Mouse (Mus musculus) MEL (cell line): ENCODE results near the gene Phf21a. TPM values are rescaled to one million over a fixed set of nuclear protein-coding genes. Genes with fewer than 3 reads are reported as not detected.
A peak's percentile ranks its signal among the peaks of the same experiment; 100 is the strongest.

Experiments
- DNase-seq: peaks from one replicate; pipeline ENCODE4 v3.0.0; 2011; ENCODE audit warnings: low read depth, low spot score
- H3K27ac ChIP-seq: 2 replicates; pipeline ENCODE4 v1.5.1; 2012; ENCODE audit warnings: low read depth, mild to moderate bottlenecking, control low read depth, low read length, moderate library complexity; ENCODE audit not compliant: control insufficient read depth
- H3K27me3 ChIP-seq, 2 experiments: fragments of 150-350 bp in 1 of 2; sonication (generic) in 1 of 2; 2 replicates each; pipeline ENCODE4 v1.6.1; 2012; ENCODE audit warnings: low read length in 2 of 2, mild to moderate bottlenecking in 2 of 2, improper control_type of control experiment in 1 of 2, moderate library complexity in 1 of 2; ENCODE audit not compliant: insufficient read depth in 2 of 2, control insufficient read depth in 1 of 2
- H3K36me3 ChIP-seq, 2 experiments: 2 replicates each; pipeline ENCODE4 v1.6.1; 2012 to 2014; ENCODE audit warnings: low read length in 2 of 2, improper control_type of control experiment in 1 of 2, inconsistent platforms in 1 of 2, mild to moderate bottlenecking in 1 of 2; ENCODE audit not compliant: insufficient read depth in 2 of 2, control insufficient read depth in 1 of 2
- H3K4me1 ChIP-seq, 2 experiments: fragments of 150-350 bp in 1 of 2; sonication (generic) in 1 of 2; 2 replicates each; pipeline ENCODE4 v1.6.1; 2012; ENCODE audit warnings: low read length in 2 of 2, improper control_type of control experiment in 1 of 2, mild to moderate bottlenecking in 1 of 2; ENCODE audit not compliant: insufficient read depth in 2 of 2, control insufficient read depth in 1 of 2
- H3K4me3 ChIP-seq, 2 experiments: fragments of 150-350 bp in 1 of 2; sonication (generic) in 1 of 2; 2 replicates each; pipeline ENCODE4 v1.5.1; 2012; ENCODE audit warnings: low read depth in 2 of 2, low read length in 2 of 2, mild to moderate bottlenecking in 2 of 2, moderate library complexity in 2 of 2, control low read depth in 1 of 2, improper control_type of control experiment in 1 of 2; ENCODE audit not compliant: control insufficient read depth in 1 of 2, insufficient read depth in 1 of 2
- H3K79me2 ChIP-seq: 2 replicates; pipeline ENCODE4 v1.6.1; 2012; ENCODE audit warnings: mild to moderate bottlenecking, low read length, moderate library complexity; ENCODE audit not compliant: control insufficient read depth, poor library complexity, insufficient read depth
- H3K9ac ChIP-seq: 2 replicates; pipeline ENCODE4 v1.6.1; 2012; ENCODE audit warnings: low read depth, mild to moderate bottlenecking, control low read depth, low read length, moderate library complexity; ENCODE audit not compliant: control insufficient read depth, poor library complexity, severe bottlenecking
- H3K9me3 ChIP-seq: fragments of 150-350 bp; sonication (generic); replicated peaks from 2 replicates; pipeline ENCODE4 v1.6.1; 2012; ENCODE audit warnings: mild to moderate bottlenecking, low read length, improper control_type of control experiment, moderate library complexity; ENCODE audit not compliant: insufficient read depth
- CHD1 ChIP-seq: IDR thresholded peaks from 2 replicates; pipeline ENCODE4 v1.6.1; 2012; ENCODE audit warnings: low read depth, mild to moderate bottlenecking, inconsistent platforms, low read length, improper control_type of control experiment
- CHD2 ChIP-seq: IDR thresholded peaks from 2 replicates; pipeline ENCODE4 v1.6.1; 2011; ENCODE audit warnings: low read length, improper control_type of control experiment
- CTCF ChIP-seq, 3 experiments: IDR thresholded peaks in 2 of 3; conservative IDR thresholded peaks in 1 of 3; 2 replicates each; pipeline ENCODE4 v1.5.1; 2011 to 2012; ENCODE audit warnings: low read length in 3 of 3, low read depth in 2 of 3, mild to moderate bottlenecking in 2 of 3, improper control_type of control experiment in 1 of 3, inconsistent platforms in 1 of 3, mixed read lengths in 1 of 3, moderate library complexity in 1 of 3; ENCODE audit not compliant: control insufficient read depth in 1 of 3, insufficient read depth in 1 of 3, poor library complexity in 1 of 3, severe bottlenecking in 1 of 3
- ELF1 ChIP-seq: IDR thresholded peaks from 2 replicates; pipeline ENCODE4 v1.6.1; 2014; ENCODE audit warnings: low read depth, mild to moderate bottlenecking, inconsistent platforms, low read length, improper control_type of control experiment, moderate library complexity
- EP300 ChIP-seq, 2 experiments: IDR thresholded peaks; 2 replicates each; pipeline ENCODE4 v1.6.1; 2011; ENCODE audit warnings: improper control_type of control experiment in 2 of 2, low read length in 2 of 2, low read depth in 1 of 2, mild to moderate bottlenecking in 1 of 2
- ETS1 ChIP-seq: IDR thresholded peaks from 2 replicates; pipeline ENCODE4 v1.6.1; 2012; ENCODE audit warnings: low read depth, mild to moderate bottlenecking, inconsistent platforms, low read length, improper control_type of control experiment, moderate library complexity
- GABPA ChIP-seq: IDR thresholded peaks from 2 replicates; pipeline ENCODE4 v1.6.1; 2012; ENCODE audit warnings: low read depth, mild to moderate bottlenecking, inconsistent platforms, low read length, improper control_type of control experiment, moderate library complexity
- HCFC1 ChIP-seq: IDR thresholded peaks from 2 replicates; pipeline ENCODE4 v1.6.1; 2012; ENCODE audit warnings: low read depth, mild to moderate bottlenecking, inconsistent platforms, low read length, improper control_type of control experiment, moderate library complexity
- KAT2A ChIP-seq: conservative IDR thresholded peaks from 2 replicates; pipeline ENCODE4 v1.6.1; 2012; ENCODE audit warnings: low read depth, low read length, improper control_type of control experiment, inconsistent platforms
- MAX ChIP-seq: IDR thresholded peaks from 2 replicates; pipeline ENCODE4 v1.6.1; 2011; ENCODE audit warnings: low read length, improper control_type of control experiment
- MXI1 ChIP-seq: IDR thresholded peaks from 2 replicates; pipeline ENCODE4 v1.6.1; 2011; ENCODE audit warnings: mild to moderate bottlenecking, low read depth, low read length, improper control_type of control experiment
- MYB ChIP-seq: IDR thresholded peaks from 2 replicates; pipeline ENCODE4 v1.6.1; 2011; ENCODE audit warnings: mild to moderate bottlenecking, low read depth, low read length, improper control_type of control experiment
- MYC ChIP-seq: IDR thresholded peaks from 2 replicates; pipeline ENCODE4 v1.6.1; 2011; ENCODE audit warnings: low read depth, mild to moderate bottlenecking, low read length, improper control_type of control experiment, moderate library complexity
- NRF1 ChIP-seq: IDR thresholded peaks from 2 replicates; pipeline ENCODE4 v1.6.1; 2014; ENCODE audit warnings: low read depth, mild to moderate bottlenecking, inconsistent platforms, low read length, improper control_type of control experiment, moderate library complexity; ENCODE audit not compliant: poor library complexity, insufficient read depth, severe bottlenecking
- POLR2A ChIP-seq, 2 experiments: IDR thresholded peaks; 2 replicates each; pipeline ENCODE4 v1.6.1; 2011 to 2012; ENCODE audit warnings: low read length in 2 of 2, mild to moderate bottlenecking in 2 of 2, control low read depth in 1 of 2, improper control_type of control experiment in 1 of 2, low read depth in 1 of 2, moderate library complexity in 1 of 2; ENCODE audit not compliant: control insufficient read depth in 1 of 2, insufficient read depth in 1 of 2, poor library complexity in 1 of 2
- POLR2AphosphoS5 ChIP-seq: IDR thresholded peaks from 2 replicates; pipeline ENCODE4 v1.6.1; 2012; ENCODE audit warnings: low read depth, borderline replicate concordance, mild to moderate bottlenecking, inconsistent platforms, low read length, moderate library complexity, mixed read lengths
- RAD21 ChIP-seq: IDR thresholded peaks from 2 replicates; pipeline ENCODE4 v1.6.1; 2011; ENCODE audit warnings: mild to moderate bottlenecking, low read depth, low read length, improper control_type of control experiment
- RCOR1 ChIP-seq: IDR thresholded peaks from 2 replicates; pipeline ENCODE4 v1.6.1; 2012; ENCODE audit warnings: low read depth, mild to moderate bottlenecking, inconsistent platforms, low read length, improper control_type of control experiment
- SIN3A ChIP-seq: IDR thresholded peaks from 2 replicates; pipeline ENCODE4 v1.6.1; 2012; ENCODE audit warnings: low read length, improper control_type of control experiment, inconsistent platforms
- TBP ChIP-seq: IDR thresholded peaks from 2 replicates; pipeline ENCODE4 v1.8.0; 2011; ENCODE audit warnings: low read depth, low read length, improper control_type of control experiment
- TCF12 ChIP-seq: IDR thresholded peaks from 2 replicates; pipeline ENCODE4 v1.6.1; 2014; ENCODE audit warnings: low read depth, mild to moderate bottlenecking, inconsistent platforms, low read length, improper control_type of control experiment, moderate library complexity
- USF2 ChIP-seq, 2 experiments: IDR thresholded peaks; 2 replicates each; pipeline ENCODE4 v1.6.1; 2011 to 2012; ENCODE audit warnings: improper control_type of control experiment in 2 of 2, low read length in 2 of 2, borderline replicate concordance in 1 of 2, inconsistent platforms in 1 of 2, low read depth in 1 of 2, mild to moderate bottlenecking in 1 of 2; ENCODE audit not compliant: insufficient read depth in 1 of 2
- ZNF384 ChIP-seq: IDR thresholded peaks from 2 replicates; pipeline ENCODE4 v1.6.1; 2012; ENCODE audit warnings: low read depth, mild to moderate bottlenecking, inconsistent platforms, low read length, improper control_type of control experiment
- polyA plus RNA-seq, 2 experiments: library from polyadenylated mRNA; stranded (reverse) in 1 of 2; unstranded in 1 of 2; fragments of >175 nt in 1 of 2; fragments of >200 nt in 1 of 2; gene quantifications; 2 replicates each; pipeline versions ENCODE4 v1.2.1 to v1.2.4; 2012; ENCODE audit warnings: low replicate concordance in 2 of 2, low read depth in 1 of 2; ENCODE audit not compliant: insufficient read length in 2 of 2, insufficient read depth in 1 of 2, missing spikeins in 1 of 2
- total RNA-seq: library from RNA; depleted of rRNA; stranded (reverse); fragments of 300-350 nt; gene quantifications from 2 replicates; pipeline ENCODE4 v1.2.3, GENCODE M21; 2012

The Phf21a gene
- total and polyA plus RNA-seq, 3 experiments: 4.7 to 245 (median 15.6) TPM

GRCm38 (mm10) chr2:92184077-92184921 lies 91.4 kb downstream of the Phf21a start (continued):
- TF ChIP-seq SIN3A (no peak; the same call in 1 of the 2 replicates), ELF1 (no peak), GABPA (no peak), MXI1 (no peak), CTCF (IDR thresholded peaks at IDR 0.05 in 2 of 3, conservative IDR thresholded peaks at IDR 0.05 in 1 of 3; ENCODE audit: control insufficient read depth in 1 of 3, insufficient read depth in 1 of 3, low read depth in 2 of 3, low read length in 3 of 3, poor library complexity in 1 of 3, severe bottlenecking in 1 of 3) (no peak)

DNA sequence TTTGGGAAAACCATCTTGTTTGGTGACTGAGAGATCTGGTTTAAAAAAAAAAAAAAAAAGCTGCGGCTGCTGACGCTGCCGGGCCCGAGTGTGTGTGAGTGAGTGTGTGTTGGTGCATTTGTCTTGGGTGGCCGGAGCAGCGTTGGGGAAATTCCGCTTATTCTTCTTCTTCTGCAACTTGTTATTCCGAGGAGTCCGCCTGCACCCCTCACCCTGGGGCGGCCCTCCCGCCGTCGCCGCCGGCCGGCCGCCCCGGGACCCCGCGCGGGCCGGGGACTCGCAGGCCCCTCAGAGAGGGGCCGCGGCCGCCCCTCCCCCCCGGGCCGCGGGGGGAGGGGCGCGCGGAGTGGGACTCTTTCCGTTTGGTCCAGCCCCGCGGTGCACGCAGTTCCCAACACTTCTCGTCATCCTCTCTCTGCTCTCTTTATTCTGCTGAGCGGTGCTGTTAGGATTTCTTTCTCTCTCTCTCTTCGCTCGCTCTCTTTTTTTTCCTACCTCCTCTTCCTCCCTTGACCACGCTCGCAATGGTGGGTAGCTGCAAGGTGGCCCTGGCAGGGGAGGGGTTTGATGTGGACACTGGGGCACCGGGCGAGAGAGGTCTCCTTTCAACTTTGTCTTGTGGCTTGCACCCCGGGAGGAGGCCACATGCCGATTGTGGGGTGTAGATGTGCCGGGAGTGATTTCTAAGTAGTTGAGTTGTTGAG lies 92.3 kb downstream of the Phf21a start:
- Histone ChIP-seq H3K9me3 (no peaks in the 10 kb centered on the region), H3K9ac (peak overlapping the region; percentile 71), H3K27ac (peak overlapping the region; percentile 41), H3K36me3 (peaks cover 0 to 12% of the 10 kb centered on the region in 2 experiments; a peak in 2 of 4 replicates), H3K79me2 (peaks cover 1% of the 10 kb centered on the region; the same call in 1 of the 2 replicates)
- peak; percentile 62 for DNase-seq
- peak; percentile 51; the same call in 1 of the 2 replicates for TF ChIP-seq MXI1
- no peak for TF ChIP-seq RAD21
- peak; percentile 64 for TF ChIP-seq ZNF384
- peak; percentile 54; the same call in 1 of the 2 replicates for TF ChIP-seq SIN3A
- no peak for TF ChIP-seq TBP
- no peak for TF ChIP-seq ETS1
- TF ChIP-seq NRF1: no peak
- 0 out of 2 replicates have a peak, but pooled peaks have one; percentile 19 for TF ChIP-seq RCOR1
- TF ChIP-seq CHD2: peak; percentile 50
- no peak; the same call in 1 of the 2 replicates for TF ChIP-seq MAX
- TF ChIP-seq, all 39 proteins: peak for 5
- Histone ChIP-seq H3K27me3 (no peaks in the 10 kb centered on the region), H3K4me3 (peak overlapping the region; percentile 87 to 93), H3K4me1 (peaks cover 0 to 8% of the 10 kb centered on the region in 2 experiments; a peak in 2 of 4 replicates)

- H3K27me3 ChIP-seq: no peaks in the 10 kb centered on the region
- H3K9ac ChIP-seq: peak overlapping the region; percentile 71
- H3K4me3 ChIP-seq: peak overlapping the region; percentile 87 to 93
- peaks cover 1% of the 10 kb centered on the region; the same call in 1 of the 2 replicates for H3K79me2 ChIP-seq
- no peak for DNase-seq
- peak overlapping the region; percentile 41 for H3K27ac ChIP-seq
- H3K4me1 ChIP-seq: peaks cover 3 to 13% of the 10 kb centered on the region in 2 experiments; a peak in 3 of 4 replicates
- peaks cover 0 to 18% of the 10 kb centered on the region in 2 experiments; a peak in 2 of 4 replicates for H3K36me3 ChIP-seq
- no peaks in the 10 kb centered on the region for H3K9me3 ChIP-seq
- TF ChIP-seq GABPA (no peak), TBP (no peak), ETS1 (no peak), TCF12 (no peak), KAT2A (no peak), POLR2A (IDR thresholded peaks at IDR 0.05; ENCODE audit: control insufficient read depth in 1 of 2, insufficient read depth in 1 of 2, low read depth in 1 of 2, low read length in 2 of 2, poor library complexity in 1 of 2) (no peak), MYC (no peak), USF2 (IDR thresholded peaks at IDR 0.05; ENCODE audit: borderline replicate concordance in 1 of 2, insufficient read depth in 1 of 2, low read depth in 1 of 2, low read length in 2 of 2) (no peak), MYB (no peak), RAD21 (no peak), MXI1 (no peak), CHD1 (no peak), RCOR1 (no peak), HCFC1 (no peak), EP300 (IDR thresholded peaks at IDR 0.05; ENCODE audit: low read depth in 1 of 2, low read length in 2 of 2) (no peak), POLR2AphosphoS5 (no peak)
- TF ChIP-seq, all 39 proteins: peak for 0
Observed at GRCm38 (mm10) chr2:92185766-92186450, 93.0 kb downstream of the Phf21a start.
